Mouse (Mus musculus) urinary bladder, adult 18-20 months (tissue): ENCODE data around the gene Bmp5.
A peak's percentile ranks its signal among the peaks of the same experiment; 100 is the strongest.

Experiments
- DNase-seq, 2 experiments: peaks; one replicate each; pipeline ENCODE4 v3.0.0; 2022; ENCODE audit warnings: low spot score in 2 of 2, mixed read lengths in 2 of 2

Gene Bmp5

GRCm38 (mm10) chr9:75839450-75839849 lies 64.3 kb downstream of the Bmp5 start:
- no peak for DNase-seq

- no peak for DNase-seq
Observed at GRCm38 (mm10) chr9:75840841-75841240, 65.7 kb downstream of the Bmp5 start.

DNA sequence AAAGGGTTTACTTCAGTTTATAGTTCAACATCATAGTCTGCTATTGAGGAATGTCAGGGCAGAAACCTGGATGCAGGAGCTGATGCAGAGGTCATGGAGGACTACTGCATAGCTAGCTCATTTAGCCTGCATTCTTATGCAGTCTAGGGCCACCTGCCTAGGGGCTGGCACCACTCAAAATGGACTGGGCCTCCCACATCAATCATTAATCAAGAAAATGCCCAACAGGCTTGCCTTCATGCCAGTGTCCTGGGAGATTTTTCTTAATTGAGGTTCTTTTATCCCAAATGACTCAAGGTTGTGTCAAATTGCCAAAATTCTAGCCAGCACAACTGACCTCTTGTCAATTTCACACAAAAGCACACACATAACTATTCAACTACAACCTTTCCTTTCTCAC lies 70.8 kb downstream of the Bmp5 start:
- no peak for DNase-seq

DNA sequence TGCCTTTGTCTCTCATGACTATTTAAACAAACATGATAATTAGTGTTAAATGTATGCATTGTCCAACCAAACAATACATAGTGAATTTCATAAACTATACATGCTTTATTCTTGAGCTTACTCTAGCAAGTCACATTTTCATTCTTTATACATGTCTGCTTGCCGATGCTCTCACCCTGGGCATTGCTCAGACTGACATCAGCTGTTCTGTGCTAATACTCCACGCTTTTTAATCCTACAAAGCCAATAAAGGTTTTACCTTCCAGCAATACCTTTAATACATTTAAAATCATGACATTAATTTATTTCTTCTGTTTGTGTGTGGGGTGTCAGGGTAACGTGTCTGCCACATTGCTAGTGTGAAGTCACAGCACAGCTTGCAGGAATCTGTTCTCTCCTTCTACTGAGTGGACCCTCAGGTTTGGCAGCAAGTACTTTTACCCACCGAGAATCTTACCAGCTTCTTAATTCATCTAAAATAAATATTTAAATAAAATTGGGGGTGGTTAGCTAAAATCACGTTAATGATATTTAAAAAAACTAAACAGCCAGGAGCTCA lies 75.6 kb downstream of the Bmp5 start:
- DNase-seq, result no peak

- DNase-seq, result no peak
Observed at GRCm38 (mm10) chr9:75858161-75858560, 83.0 kb downstream of the Bmp5 start.

DNA sequence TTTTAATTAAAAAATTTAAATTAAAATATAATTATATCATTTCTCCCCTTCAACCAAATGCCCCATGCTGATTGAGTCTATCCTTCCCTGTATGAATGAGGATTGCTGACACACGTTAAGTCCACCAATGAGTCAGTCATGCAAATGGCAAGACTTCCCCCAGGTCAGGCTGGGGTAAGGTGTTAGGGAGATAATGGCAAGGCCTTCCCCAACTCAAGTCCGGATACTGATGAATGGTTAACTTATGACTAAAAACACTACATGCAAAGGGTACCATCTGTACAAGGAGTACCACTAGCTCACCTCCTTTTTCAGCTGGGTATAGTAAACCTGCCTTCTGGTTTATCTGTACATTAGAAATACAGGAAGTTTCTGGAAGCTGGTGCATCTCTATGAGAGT lies 83.8 kb downstream of the Bmp5 start:
- DNase-seq, result no peak

GRCm38 (mm10) chr9:75870332-75871177 lies 95.4 kb downstream of the Bmp5 start:
- no peak for DNase-seq

DNA sequence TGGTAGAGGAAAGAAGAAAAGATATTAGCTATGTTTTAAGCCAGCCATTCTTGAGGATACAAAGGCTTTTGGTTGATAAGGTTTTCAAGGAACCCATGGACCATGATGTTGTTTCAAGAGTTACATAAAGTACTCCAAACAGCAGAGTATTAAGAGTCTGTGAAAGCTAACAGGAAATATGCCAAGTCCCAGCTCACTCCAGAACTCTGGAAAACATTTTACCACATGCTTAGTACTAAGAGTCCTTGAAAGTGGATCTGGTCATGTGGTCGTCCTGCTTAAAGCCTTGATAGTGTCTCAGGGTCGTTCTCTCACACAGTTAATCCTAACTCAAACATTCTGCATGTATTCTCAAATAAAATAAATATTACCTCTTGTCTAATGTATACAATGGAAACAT lies 101.2 kb downstream of the Bmp5 start:
- DNase-seq, result no peak

- no peak for DNase-seq
Observed at GRCm38 (mm10) chr9:75883481-75884190, 108.5 kb downstream of the Bmp5 start.

- no peak for DNase-seq
Observed at GRCm38 (mm10) chr9:75886801-75887544, 111.8 kb downstream of the Bmp5 start.

DNA sequence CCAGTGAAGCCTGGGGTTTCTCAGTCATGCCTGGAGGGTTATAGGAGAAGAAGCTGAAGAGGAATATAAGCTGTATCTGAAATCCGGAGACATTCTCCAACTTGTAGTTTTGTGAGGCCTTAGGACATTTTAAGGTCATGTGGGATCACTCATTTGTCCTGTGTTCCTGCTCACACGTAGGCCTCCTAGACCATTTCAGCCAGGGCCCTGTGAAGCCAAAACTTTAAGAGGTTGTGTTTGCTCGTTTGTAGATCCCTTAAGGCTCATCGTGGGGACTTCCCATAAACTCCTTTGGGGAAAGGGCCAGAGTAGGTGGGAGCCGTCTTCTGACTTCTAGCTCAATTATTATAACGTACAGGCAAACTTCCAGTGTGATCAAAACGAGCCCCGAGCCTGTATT lies 121.8 kb downstream of the Bmp5 start:
- DNase-seq, result no peak

DNA sequence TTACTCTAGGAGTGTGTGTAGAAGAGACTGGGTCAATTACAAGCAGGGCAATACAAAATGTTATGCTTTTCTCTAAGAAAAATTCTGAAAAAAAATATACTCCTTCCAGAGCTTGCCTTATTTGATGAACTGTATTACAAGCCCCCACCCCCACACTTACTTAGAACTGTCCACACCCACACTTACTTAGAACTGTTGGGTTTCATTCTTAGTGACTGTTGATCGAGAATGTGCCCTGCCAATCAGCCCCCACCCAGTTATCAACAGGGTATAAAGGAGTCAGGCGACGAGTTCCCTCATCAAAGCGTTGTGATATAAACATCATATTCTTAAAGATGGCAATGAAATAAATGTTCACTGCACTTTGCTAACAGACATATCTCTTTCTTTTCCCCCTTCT lies 122.9 kb downstream of the Bmp5 start:
- DNase-seq, result no peak

DNA sequence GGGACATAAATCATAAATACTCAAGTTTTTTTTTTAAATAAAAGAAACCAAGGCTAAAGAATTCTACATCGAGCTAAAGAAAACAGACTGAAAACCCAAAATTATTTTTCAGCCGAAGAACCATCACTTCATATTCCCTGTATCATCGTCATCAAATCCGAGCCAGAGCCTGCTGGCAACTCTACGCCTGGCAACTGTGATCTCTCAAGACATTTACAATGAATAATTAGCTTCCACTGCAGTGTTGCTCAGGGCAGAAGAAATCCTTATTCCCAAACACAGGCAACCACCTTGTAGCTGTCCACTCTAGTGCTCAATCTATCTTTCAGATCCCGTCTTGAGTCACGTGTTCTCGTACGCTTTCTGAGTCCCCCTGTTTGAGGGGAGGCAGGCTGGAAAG lies 126.1 kb downstream of the Bmp5 start:
- DNase-seq, result no peak

- no peak for DNase-seq
Observed at GRCm38 (mm10) chr9:75905497-75905896, 130.3 kb downstream of the Bmp5 start.

- peak in 1 of 2 experiments; percentile 2 for DNase-seq
Observed at GRCm38 (mm10) chr9:75910112-75910799, 135.1 kb downstream of the Bmp5 start.

DNA sequence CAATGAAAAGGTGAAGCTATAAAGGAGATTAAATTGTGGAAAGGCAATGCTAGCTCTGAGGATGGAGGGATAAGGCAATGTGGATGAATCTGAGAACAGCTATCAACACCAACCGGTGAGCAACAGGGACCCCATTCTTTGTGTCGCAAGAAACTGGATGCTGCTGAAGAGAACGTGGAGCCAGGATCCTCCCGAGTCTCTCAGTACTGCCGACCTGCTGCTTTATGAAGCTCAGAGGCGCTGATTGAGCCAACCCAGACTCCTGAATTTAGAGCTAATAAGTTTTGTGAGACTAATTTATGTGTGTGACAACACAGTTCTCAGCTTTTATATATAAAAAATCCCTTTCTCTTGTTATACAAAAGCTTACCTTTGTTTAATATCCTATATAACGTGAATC lies 136.4 kb downstream of the Bmp5 start:
- DNase-seq, result no peak

DNA sequence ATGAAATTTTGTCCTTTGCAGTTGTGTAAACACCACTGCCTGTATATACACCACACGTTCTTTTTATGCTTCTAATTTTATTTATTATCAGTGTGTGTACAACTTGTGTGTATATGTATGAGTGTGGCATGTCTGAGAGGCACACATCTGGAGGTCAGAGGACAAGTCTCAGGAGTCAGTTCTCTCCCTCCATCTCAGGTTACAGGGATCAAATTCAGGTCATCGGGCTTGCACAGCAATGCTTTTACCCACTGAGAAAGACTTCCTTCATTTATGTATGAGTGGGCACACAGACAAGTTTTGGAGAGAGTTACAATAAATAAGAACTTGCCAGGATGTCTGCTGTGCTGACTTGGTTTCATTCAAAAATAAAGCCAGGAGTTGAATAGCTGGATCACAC lies 140.9 kb downstream of the Bmp5 start:
- DNase-seq, result no peak

- DNase-seq, result peak; percentile 4 to 23
Observed at GRCm38 (mm10) chr9:75927196-75927880, 152.2 kb downstream of the Bmp5 start.

- no peak for DNase-seq
Observed at GRCm38 (mm10) chr9:75928068-75928467, 152.9 kb downstream of the Bmp5 start.

- DNase-seq, result no peak
Observed at GRCm38 (mm10) chr9:75944663-75945062, 169.5 kb downstream of the Bmp5 start.
